Mouse (Mus musculus): ENCODE data around the gene Nedd4.

DNA sequence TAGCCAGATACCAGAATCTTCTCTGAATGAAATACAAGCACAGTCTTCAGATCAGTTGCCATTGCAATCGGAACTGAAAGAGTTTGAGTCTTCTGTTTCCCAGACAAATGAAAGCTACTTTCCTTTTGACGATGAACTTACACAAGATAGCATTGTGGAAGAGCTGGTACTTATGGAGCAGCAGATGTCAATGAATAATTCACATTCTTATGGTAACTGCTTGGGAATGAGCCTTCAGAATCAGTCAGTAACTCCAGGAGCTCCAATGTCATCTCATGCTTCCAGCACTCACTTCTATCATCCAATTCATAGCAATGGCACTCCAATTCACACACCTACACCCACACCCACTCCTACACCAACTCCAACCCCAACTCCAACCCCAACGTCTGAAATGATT lies 44.1 kb upstream of the Nedd4 start:
- TF ChIP-seq POLR2A (IDR thresholded peaks at IDR 0.05; ENCODE audit: extremely low read depth, insufficient read depth, low read length) (no peak), CTCF (IDR thresholded peaks at IDR 0.05; ENCODE audit: extremely low read depth, insufficient read depth, low read length) (no peak)
